ENCODE assay signal across 8 mouse cellular contexts in the genomic region with DNA sequence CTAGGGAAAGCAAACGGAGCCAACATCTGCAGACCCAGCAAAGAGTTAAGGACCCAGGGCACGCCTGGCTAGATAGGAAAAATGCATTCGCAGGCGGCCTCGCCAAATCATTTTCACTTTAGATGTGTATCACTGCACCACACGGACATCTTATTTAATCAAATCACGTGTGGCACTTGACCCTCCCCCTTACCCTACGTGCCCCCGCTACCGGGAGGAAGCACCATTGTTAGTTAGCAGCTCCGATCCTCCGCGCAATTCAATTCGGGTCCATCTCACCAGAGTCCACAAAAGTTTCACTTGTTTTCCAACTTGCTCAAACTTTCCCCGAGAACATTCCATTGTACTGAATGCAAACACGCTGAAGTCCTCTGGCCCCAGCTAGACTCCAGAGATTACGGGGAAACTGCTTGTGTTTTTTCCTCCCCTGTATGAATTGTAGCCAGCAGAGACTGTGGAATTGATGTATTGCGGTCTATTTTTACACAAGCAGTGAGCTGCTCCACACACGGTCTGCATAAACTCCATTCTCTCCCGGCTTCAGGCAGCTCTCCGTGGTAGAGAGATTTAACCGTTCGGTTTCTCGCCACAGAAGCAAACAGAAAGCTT. TPM values are rescaled to one million over a fixed set of nuclear protein-coding genes. Genes with fewer than 3 reads are reported as not detected.
DNase-seq lines count a peak whose midpoint lies in the region.

No protein-coding gene starts in this region.

- peaks cover 13% of the 10 kb centered on the region for H3K4me1 ChIP-seq in megakaryocyte, embryonic 14.5 days

- H3K36me3 ChIP-seq in megakaryocyte, embryonic 14.5 days (replicated peaks; ENCODE audit: low read length): no peaks in the 10 kb centered on the region

- intact Hi-C loops in left cerebral cortex, postnatal 25 days (cut with DNase I): no loop called here

- peak overlapping the region; percentile 93 for H3K4me3 ChIP-seq in megakaryocyte, embryonic 14.5 days (replicated peaks)

- peaks cover 10% of the 10 kb centered on the region for H3K27me3 ChIP-seq in megakaryocyte, embryonic 14.5 days (replicated peaks)

- DNase-seq in adrenal gland, adult 8-10 months: peak; percentile 68
- DNase-seq in embryo, embryonic 10 days (ENCODE audit: low spot score): peak; percentile 75
- peak; percentile 61 for DNase-seq in gastrocnemius, postnatal 25 days
- peak; percentile 26 for DNase-seq in hindlimb bud, embryonic 11.5 days (ENCODE audit: extremely low spot score, low read depth, low spot score)
- peak; percentile 35 to 39 for DNase-seq in left cerebral cortex, postnatal 25 days (ENCODE audit: low spot score in 2 of 2)
- peak; percentile 34 for DNase-seq in right cerebral cortex, adult 18-20 months
- DNase-seq in yolk sac, embryonic 10.5 days (ENCODE audit: low spot score): peak; percentile 65

- H3K9me3 ChIP-seq in megakaryocyte, embryonic 14.5 days: no peaks in the 10 kb centered on the region

RNA-seq across cellular contexts. Expression of gene Ppargc1a, which starts 14.9 kb away (rescaled TPM):
- 1 to 10 TPM; 3.6 to 6.3 (median 4.6) TPM for total RNA-seq in adrenal gland, adult 8-10 months (2022)
- total RNA-seq in gastrocnemius, postnatal 25 days (2021): 10 to 100 TPM; 28.9 to 96.0 TPM
- total RNA-seq in left cerebral cortex, postnatal 25 days (2021): 10 to 100 TPM; 51.4 to 53.7 TPM
- polyA plus RNA-seq in megakaryocyte, embryonic 14.5 days (2012; ENCODE audit: insufficient read depth, low replicate concordance): not detected in 2 replicates

Comparison
In these comparisons a context has a peak if more than half of its experiments do, and no peak if none do; other contexts are left out.
1. Peak in every context shown above with its lines: DNase-seq and H3K4me3 ChIP-seq.
2. RNA of gene Ppargc1a, which starts 14.9 kb away (total RNA-seq): 28.9 to 96.0 TPM in gastrocnemius, postnatal 25 days and 51.4 to 53.7 TPM in left cerebral cortex, postnatal 25 days; 3.6 to 6.3 TPM in adrenal gland, adult 8-10 months; every median in the first group is over 4 times any median in the second.